Mouse (Mus musculus) neural tube, embryonic 10.5 days (tissue): ENCODE data around the gene Hdhd5.

Experiments
- DNase-seq: peaks from one replicate; pipeline ENCODE4 v3.0.0-alpha.2; 2017; ENCODE audit warnings: low spot score; ENCODE audit errors: extremely low spot score

The Hdhd5 gene

GRCm38 (mm10) chr6:120532594-120532993 lies 1.5 kb upstream of the Hdhd5 start:
- DNase-seq = no peak

- no peak for DNase-seq
Measured at GRCm38 (mm10) chr6:120529123-120529522, 2.0 kb downstream of the Hdhd5 start.

GRCm38 (mm10) chr6:120524796-120525195 lies 6.3 kb downstream of the Hdhd5 start:
- DNase-seq = no peak

- no peak for DNase-seq
Measured at GRCm38 (mm10) chr6:120519647-120520046, 11.5 kb downstream of the Hdhd5 start.

GRCm38 (mm10) chr6:120517311-120517710 lies 13.8 kb downstream of the Hdhd5 start:
- DNase-seq = no peak

- no peak for DNase-seq
Measured at GRCm38 (mm10) chr6:120516879-120517278, 14.2 kb downstream of the Hdhd5 start.

GRCm38 (mm10) chr6:120516422-120516821 lies 14.7 kb downstream of the Hdhd5 start:
- no peak for DNase-seq

GRCm38 (mm10) chr6:120511212-120511611 lies 19.9 kb downstream of the Hdhd5 start:
- DNase-seq = no peak

GRCm38 (mm10) chr6:120510425-120510824 lies 20.7 kb downstream of the Hdhd5 start:
- no peak for DNase-seq

- DNase-seq = no peak
Measured at GRCm38 (mm10) chr6:120509975-120510374, 21.1 kb downstream of the Hdhd5 start.

- DNase-seq = no peak
Measured at GRCm38 (mm10) chr6:120508645-120509044, 22.5 kb downstream of the Hdhd5 start.

- no peak for DNase-seq
Measured at GRCm38 (mm10) chr6:120505531-120505930, 25.6 kb downstream of the Hdhd5 start.

- DNase-seq = no peak
Measured at GRCm38 (mm10) chr6:120504051-120504450, 27.1 kb downstream of the Hdhd5 start.

GRCm38 (mm10) chr6:120496544-120496943 lies 34.6 kb downstream of the Hdhd5 start:
- DNase-seq = no peak

- DNase-seq = peak; percentile 89
Measured at GRCm38 (mm10) chr6:120493374-120494181, 37.5 kb downstream of the Hdhd5 start, which contains the start of gene Tmem121b. Tmem121b (minus strand) TSS chr6:120493807.

GRCm38 (mm10) chr6:120492499-120493373 lies 38.4 kb downstream of the Hdhd5 start:
- peak; percentile 69 for DNase-seq

- no peak for DNase-seq
Measured at GRCm38 (mm10) chr6:120491862-120492498, 39.1 kb downstream of the Hdhd5 start.

- no peak for DNase-seq
Measured at GRCm38 (mm10) chr6:120491064-120491463, 40.1 kb downstream of the Hdhd5 start.

GRCm38 (mm10) chr6:120489461-120489860 lies 41.7 kb downstream of the Hdhd5 start:
- DNase-seq = no peak

- DNase-seq = no peak
Measured at GRCm38 (mm10) chr6:120488647-120489046, 42.5 kb downstream of the Hdhd5 start.

- DNase-seq = no peak
Measured at GRCm38 (mm10) chr6:120486051-120486510, 45.0 kb downstream of the Hdhd5 start.

GRCm38 (mm10) chr6:120485038-120485437 lies 46.1 kb downstream of the Hdhd5 start:
- no peak for DNase-seq
